Mouse (Mus musculus) embryo, embryonic 10.5 days (tissue): ENCODE measurements around the gene Shisal2b.
"Not testable (repeated sequence)": the region's sequence is repeated elsewhere in the genome, so short reads cannot be mapped to it uniquely, and the experiment has no call there.

Experiments used
- DNase-seq: peaks from one replicate; pipeline ENCODE4 v3.0.0-alpha.2; 2015; ENCODE audit warnings: low spot score

The Shisal2b gene

DNA sequence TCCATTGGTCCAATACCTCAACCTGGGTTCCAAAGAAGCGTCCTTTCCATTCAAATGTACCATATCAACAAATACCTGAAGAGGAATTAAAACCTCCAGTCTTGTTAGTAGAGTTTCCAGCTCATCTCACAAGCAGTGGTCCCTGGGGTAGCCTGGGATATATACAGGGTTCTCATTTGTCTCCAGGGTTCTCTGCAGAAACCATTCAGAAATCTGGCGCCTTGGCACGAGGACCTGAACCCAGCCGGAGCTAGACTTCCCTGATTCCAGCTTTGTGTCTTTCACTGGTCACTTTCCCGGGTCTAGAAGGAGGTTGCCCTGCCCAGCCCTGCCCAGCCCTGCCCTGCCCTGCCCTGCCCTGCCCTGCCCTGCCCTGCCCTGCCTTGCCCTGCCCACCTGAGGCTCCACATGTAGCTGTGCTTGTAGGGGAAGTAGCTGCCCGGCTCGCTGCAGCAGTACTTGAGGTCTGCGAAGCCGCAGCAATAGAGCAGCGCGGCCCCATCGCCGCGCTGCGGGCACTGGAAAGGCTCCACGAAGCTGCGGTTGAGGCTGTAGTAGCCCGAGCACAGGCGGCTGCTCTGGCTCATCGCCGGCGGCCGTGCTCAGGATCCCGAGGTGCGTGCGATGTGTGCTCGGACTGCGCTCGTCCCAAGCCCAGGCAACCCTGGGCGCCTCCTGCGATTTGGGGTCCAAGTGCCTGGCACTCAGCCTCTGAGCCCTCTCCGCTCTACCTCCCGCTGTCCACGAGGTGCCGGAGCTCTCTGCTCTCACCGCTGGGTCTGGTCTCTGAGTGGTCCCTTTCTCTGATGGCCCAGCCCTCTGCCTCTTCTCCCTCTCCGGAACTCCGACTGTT, at the start of gene Shisal2b:
Gene Shisal2b, minus strand, starts transcription at position 767 of the 853 bp plus-strand sequence.
- DNase-seq, result peak; percentile 70

DNA sequence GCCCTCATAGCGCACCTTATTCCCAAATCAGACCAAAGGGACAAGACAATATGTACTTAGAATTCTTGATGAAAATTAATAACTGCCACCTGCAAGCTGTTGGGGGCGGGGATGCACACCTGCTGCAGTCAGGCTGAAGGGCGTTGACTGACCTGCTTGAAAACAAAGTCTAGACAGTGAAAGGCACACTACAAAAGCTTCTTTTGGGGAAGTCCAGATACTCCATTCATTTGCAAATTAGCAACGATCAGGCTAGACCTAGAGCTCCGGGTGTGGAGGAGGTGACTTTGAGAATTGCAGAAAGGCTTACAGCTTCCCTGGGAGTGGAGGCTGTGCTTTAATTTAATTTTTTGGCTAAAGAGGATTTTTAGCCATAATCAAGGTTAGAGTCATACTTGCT, 47.9 kb upstream of the Shisal2b start:
- DNase-seq, result not testable (repeated sequence)

DNA sequence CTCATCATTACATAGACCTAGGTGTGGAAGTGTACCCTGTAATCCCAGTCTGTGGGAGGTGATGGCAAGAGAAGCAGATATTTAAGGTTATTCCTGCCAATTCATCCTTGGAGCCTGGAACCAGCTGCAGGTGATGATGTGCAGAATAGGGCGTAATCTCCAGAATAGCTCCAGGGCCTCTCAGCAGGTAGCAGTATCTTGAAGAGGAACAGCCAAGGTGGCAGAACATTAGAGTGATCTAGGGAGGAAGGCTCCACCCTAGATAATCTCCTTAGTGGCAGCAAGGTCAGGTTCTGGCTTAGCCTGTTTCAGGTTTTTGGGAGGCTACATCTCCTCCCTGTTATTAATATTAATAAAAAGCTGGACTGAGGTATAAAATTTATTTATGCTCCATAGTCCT, 47.3 kb upstream of the Shisal2b start:
- DNase-seq, result not testable (repeated sequence)

DNA sequence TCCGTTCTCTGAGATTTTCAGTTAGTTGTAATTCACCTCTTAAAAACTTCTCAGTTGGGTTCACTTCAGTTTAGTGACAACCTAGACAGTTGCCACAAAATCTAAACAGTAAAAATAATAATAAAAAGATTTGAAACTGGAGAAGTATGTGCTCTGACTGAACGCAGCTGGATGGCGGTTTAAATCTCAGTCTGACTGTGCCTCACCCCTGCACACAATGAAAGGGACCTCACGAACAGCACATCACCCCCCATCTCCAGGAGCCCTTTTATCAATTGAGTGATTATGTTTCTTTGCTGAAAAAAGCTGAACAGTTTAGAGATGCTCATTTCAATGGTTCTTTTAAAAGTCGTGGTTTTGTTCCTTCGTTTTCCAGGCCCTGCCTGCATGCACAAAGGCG, 45.0 kb upstream of the Shisal2b start:
- peak; percentile 14 for DNase-seq

DNA sequence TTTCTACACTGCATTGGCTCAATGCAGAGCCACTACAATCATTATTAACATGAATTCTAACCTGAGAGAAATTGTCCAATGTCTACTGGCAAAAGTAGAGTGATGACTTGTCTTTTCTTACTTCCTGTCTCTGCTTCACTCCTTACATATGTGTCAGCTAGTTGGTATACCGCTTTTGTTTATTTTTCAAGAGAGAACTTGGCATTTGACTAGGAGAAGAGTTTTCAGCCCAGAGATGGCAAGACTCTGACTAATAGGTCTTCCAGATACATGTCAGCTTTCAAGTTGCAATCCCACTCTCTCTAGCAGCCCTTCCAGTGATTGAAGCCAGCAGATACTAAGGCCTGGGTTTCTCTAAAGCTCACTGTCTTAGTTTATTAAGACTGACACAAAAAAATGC, 31.1 kb upstream of the Shisal2b start:
- DNase-seq, result no peak

DNA sequence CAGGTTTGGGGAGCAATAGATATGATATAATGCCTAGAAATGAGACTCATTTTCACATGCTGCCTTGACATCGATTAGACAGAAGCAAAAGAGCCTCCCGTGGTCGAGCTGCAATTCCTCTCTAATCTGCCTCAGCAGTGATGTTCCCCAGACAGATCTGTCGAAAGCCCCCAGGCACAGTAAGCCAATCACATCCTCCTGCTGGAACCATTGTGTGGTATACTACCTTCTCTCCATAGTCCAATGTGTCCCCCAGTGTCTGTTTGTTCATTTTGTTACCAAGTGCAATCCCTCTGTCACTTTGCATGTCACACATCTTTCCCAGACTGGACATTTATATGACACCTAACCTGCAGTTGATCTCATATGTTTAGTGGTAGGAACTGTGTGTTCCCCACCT, 28.6 kb upstream of the Shisal2b start:
- DNase-seq, result no peak

DNA sequence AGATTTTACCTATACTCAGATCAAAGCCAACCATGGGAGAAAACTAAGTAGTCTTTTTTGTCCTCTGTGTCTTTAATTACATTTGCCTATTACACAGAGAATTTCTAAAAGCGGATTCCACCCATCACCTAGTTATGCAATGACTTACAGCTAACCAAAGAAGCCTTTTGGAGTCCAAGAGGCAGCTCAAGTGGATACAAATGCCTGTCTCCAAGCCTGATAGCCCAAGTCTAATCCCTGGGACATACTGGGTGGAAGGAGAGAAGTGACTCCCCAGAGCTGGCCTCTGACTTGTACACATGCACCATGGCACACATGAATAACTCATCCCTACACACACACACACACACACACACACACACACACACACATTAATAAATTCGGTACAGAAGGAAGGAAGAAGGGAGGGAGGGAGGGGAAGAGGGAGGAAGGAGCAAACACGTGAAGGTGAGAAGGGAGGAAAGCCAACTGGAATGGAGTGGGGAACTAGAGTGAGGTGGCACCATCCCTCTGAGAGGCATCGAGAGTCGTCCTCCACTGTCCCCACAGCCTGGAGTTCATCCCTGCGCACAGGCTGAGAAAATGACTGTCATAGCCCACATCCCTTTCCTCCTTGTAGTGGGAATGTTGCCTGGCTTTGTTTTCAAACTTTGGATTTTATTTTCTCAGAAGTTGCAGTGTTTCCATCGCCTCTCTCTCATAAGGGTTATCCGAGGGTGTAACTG, 22.8 kb upstream of the Shisal2b start:
- no peak for DNase-seq

DNA sequence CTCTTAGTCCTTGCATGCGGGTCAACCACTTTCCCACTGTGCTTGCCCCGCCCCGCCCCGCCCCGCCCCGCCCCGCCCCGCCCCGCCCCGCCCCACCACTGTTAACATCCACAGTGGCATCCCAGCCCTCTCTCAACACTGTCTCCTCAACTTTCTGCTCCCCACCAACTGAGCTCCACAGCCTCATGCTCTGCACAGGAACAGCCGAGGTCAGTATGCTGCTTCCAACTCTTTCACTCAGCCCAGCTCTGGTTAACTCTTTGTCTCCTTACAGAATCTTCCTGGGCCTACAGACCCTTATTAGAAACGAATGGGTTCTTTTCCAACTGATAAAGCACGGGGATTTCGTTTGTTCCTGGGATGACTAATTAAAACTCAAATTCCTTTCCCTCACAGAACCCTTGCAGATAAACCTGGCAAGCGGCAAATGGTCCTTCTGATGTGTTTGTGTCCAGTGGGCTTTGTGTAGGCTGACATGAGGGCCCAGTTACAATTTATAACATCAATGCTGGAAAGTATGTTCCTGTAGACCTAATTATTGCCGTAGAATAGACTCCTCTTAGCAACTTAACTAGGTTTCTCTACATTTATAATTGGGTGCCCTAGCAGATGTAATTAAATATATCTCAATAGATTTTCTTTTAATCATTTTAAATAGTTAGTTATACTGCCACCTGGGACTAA, 20.0 kb upstream of the Shisal2b start:
- DNase-seq, result no peak

DNA sequence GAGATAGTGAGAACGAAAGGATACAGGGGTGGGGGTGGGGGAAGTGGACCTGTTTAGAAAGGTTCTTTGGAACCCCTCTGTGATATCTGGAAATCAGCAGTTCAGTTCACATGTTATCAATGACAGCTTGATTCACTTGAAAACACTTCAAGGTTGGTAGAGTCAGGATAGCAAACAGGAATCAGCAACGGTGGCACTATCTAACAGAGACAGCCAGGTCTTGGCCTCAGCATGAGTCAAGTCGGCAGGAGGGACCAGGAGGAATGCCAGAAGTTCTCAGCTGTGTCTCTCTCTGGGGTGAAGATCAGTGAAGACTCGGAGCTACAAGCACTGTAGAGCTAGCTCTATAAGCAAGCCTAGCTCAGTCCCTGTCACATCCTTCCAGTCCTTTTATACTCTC, 14.8 kb upstream of the Shisal2b start:
- DNase-seq, result no peak

DNA sequence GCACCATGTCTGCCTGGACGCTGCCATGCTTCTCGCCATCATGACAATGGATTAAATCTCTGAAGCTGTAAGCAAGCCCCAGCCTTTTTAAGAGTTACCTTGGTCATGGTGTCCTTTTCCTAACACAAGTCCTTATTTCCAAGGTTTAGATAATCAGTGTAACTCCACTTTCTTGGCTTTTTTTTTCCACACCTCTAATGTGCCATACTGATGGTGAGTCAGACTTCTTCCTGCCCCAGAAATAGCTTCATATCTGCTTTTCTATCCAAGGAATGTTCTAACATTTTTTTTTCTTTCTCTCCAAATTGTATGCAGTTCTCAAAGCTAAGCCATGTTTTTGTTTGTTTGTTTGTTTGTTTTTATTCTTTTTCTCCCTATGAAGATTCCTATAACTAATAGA, 6.2 kb upstream of the Shisal2b start:
- DNase-seq, result no peak

DNA sequence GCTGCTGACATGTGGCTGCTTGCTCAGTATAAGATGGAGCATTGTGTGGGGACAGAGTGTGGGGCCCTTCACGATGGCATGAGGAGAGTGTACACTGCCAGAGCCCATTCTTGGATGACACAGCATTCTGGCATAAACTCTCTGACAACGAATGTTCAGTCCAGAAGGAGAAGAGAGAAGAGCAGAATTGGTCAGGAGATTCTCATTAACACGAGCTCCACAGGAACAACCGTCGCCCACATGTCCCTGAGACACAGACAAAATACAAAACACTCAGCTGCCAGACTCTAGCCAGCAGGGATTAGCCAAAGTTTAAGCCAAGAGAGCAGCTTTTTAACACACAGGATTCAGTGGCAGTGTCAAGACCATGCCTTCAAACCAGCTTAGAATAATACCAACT, 3.0 kb upstream of the Shisal2b start:
- no peak for DNase-seq

DNA sequence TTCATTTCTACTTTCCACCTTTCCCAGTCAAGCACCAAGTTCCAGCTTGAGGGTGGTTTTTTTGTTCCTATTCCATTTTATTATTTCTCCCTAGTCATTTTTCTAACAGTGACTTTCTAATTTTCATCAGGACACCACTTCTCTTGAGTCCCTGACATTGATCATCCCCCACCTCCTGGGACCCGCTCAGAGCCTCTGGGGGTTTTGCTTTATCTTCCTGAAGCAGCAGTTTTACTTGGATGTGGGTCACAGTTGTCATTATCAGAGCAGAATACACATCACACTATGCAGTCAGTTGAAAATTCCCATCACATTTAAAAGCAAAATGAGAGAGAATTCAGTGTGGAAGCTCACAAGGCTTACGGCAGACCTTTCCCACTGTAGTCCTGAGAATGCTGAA, 10.0 kb downstream of the Shisal2b start:
- no peak for DNase-seq

DNA sequence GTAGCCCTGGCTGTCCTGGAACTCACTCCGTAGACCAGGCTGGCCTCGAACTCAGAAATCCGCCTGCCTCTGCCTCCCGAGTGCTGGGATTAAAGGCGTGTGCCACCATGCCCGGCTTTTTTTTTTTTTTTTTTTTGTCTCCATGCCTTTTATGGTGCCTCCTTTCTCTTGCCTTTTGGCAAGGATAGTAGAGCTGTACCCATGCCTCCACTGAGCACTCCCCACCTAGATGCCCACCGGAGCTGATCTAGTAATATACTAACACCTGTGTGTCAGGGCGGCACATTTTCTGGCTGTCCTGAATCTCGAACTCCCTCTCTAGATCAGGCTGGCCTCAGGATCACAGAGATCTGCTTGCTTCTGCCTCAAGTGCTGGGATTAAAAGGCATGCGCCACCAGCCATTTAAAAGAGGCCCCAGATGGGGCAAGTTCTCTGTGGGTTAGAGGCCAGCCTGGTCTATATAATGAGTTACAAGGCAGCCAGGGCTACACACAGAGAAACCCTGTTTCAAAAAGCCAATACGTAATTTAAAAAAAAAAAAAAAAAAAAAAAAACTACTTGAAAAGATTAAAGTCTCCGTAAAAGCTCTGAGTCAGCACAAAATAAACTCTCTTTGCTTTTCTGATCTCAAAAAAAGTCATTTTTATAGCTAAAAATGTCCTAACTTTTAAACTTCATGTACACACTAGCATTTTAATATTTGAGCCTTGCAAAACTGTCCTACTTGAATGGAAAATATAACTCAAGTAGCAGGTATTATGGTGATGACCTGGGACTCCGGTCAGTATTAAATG, 20.2 kb downstream of the Shisal2b start:
- no peak for DNase-seq

DNA sequence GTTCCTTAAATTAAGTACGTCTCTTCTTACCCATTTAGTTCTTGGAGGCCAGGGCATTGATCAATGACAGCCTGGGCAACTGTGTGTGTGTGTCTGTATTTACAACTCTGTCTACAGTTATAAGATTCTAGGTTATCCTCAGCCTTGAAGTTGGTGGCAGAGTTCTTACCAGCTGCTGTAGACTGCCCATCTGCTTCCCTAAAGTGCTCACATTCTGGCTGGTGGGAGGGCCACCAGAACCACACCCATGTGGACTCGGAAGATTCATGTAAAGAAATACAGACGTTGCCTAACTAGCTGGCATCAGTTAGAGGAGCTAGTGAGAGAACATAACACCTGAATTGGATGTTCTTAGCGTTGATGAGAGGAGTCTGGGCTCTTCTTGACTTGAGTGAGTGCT, 21.8 kb downstream of the Shisal2b start:
- no peak for DNase-seq

DNA sequence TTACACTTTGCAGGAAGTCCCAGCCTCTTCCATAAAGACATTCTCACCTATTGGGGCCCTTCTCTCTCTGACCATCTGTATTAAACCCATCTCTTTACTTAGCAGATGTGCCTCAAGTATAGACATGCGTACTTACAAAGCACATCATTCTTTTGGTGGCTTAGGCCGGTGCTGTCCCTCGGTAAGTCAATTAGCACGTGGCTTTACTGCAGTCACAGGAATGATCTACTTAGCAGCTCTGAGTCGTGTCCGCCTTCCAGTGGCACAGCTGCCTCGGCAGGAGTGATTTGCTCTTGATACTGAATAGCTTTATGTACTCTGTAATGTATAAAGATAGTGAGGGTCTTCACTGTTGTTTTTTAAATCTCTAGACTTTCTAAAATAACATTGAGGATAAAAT, 26.1 kb downstream of the Shisal2b start:
- DNase-seq, result no peak

DNA sequence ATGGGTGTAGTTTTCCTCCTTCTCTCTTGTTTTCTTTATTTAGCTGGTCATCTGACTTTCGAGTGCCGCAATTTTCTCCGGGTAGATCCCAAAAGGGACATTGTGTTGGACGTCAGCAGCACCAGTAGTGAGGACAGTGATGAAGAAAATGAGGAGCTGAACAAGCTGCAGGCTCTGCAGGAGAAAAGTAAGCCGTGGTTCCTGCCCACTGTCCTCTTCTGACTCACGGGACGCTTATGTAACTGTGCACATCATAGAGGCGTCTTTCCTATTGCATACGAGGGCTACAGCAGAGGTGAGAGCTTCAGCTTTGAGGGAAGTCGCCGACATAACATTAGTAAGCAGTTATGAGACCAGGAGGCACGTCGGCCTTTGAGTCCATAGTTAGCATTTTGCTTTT, 30.9 kb downstream of the Shisal2b start:
- no peak for DNase-seq

DNA sequence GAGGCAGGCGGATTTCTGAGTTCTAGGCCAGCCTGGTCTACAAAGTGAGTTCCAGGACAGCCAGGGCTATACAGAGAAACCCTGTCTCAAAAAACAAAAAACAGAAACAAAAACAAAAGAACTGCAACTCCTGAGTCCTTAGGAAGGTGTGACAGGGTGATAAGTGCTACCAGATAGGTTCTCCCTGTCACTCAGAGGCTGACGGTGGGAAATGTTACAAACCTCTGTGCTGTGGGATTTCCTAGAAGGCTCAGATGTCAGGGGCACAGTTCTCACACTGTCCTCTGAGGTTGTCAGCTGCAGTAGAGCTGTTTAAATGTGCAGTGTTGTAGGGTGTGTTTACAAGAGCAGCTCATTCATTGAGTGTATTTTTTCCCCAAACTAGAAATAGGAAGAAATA, 38.2 kb downstream of the Shisal2b start:
- no peak for DNase-seq

DNA sequence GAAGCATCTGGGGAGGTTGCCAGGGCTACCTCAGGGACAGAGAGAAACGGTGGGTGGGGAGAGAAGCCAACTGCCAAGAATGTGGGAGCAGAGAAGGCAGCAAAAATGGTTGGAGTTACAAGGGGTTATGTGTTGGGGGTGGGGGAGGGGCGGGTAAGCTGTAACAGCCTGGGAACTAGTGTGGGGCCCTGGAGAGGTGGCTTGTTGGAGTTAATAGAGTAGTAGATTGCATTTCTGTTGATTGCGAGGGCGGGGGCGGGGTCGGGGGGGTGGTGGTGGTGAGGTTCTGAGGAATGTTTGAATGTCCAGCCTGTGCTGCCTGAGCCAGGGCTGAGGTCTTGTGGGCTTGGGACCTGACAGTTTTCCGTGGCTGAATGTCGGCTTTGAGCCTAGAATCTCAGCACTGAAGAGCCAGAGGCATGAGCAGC, 41.3 kb downstream of the Shisal2b start:
- peak; percentile 50 for DNase-seq

DNA sequence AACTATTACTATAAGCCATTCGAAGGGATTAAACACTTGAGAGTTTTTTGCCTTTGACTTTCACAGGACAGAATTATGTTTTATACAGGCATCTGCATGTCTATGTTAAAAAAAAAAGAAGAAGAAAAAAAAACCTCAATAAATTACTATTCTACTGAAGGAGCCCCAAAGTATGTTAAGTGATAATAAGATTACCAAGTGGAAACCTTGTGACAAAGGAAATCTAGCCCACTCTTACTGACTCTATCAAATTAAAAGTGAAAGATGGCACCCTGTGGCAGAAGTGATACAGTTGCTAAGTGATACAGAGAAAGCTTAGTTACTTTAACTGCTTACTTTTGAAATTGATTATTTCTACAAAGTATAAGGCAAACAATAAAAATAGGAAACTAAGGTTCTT, 41.8 kb downstream of the Shisal2b start:
- DNase-seq, result no peak

DNA sequence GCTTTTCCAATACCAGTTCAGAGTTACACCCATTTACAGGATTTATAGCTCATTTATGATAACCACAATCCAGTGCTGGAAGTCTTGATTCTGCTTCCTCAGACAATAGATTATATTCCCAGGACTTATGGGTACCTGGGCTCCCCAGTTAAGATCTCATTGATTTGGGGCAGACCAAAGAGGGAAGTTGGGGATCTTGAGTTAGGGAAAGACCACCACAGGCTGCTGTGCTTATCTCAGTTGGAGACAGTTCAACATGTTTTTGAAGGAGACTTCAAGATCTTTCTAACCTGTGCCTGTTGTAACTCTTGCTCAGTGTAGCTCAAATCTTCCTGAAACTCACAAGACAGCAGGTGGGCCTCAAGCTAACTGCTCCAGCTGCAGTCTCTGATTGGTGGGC, 42.5 kb downstream of the Shisal2b start:
- no peak for DNase-seq

DNA sequence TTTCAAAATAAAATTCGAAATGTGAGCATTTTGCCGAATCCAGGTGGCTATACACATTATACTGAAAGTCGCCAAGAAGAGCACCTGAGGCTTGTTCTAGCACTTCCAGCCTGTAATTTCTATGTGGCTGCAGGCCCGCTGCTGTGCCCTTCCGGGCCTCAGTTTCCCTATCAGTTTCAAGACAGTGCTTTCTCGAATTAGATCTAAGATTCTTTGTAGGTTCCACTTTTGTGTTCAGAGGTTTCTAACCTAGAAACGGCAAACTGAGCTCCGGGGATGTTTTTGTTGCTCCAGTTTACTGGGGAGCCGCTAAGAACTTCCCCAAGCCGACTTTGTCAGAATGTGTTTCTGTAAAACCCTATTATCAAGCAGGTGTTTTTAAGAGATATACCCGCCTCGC, 46.0 kb downstream of the Shisal2b start:
- DNase-seq, result peak; percentile 12
